ENCODE assay signal across 1 mouse cellular context in the genomic region with DNA sequence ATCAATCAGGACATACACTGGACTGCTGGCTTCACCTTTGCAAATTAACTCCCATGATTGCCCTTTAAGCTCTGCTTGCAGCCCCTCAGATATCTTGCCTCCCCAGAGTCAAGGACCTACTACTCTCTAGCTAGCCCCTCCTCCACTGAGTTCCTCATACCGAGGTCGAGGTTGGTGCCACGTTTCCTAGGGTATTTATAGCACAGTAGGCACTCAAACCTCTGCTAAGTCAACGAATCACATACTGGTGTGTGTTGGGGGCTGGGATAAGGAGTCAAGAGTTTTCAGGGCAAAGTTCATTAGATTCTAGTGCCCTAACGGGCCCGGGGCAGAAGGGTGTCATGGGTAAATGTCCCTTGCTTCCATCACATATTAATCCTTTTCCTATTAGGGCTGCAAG.
TF ChIP-seq lines count a peak whose summit lies in the region.

No protein-coding gene starts in this region.

TF ChIP-seq in myocyte, 11 proteins besides CTCF, POLR2A, EP300 and RAD21 (continued from another document):
- no peak for TF ChIP-seq CEBPB (IDR thresholded peaks at IDR 0.05; ENCODE audit: insufficient read depth, poor library complexity, severe bottlenecking)
- TF ChIP-seq MYOG (IDR thresholded peaks at IDR 0.05; ENCODE audit: control insufficient read depth in 1 of 3, insufficient read depth in 1 of 3, insufficient read length in 2 of 3, low read depth in 2 of 3): no peak
